Mouse (Mus musculus) right cerebral cortex, postnatal 4 days (tissue): ENCODE measurements at regions not wholly inside any gene's neighbourhood (a gene's known extent, or its start where the extent isn't known, plus 50 kb on each side); places are given as distances from the start of the nearest gene placed in this dataset.
A peak's percentile ranks its signal among the peaks of the same experiment; 100 is the strongest.

Experiments used
- DNase-seq: peaks from one replicate; pipeline ENCODE4 v3.0.0-alpha.2; 2022

DNA sequence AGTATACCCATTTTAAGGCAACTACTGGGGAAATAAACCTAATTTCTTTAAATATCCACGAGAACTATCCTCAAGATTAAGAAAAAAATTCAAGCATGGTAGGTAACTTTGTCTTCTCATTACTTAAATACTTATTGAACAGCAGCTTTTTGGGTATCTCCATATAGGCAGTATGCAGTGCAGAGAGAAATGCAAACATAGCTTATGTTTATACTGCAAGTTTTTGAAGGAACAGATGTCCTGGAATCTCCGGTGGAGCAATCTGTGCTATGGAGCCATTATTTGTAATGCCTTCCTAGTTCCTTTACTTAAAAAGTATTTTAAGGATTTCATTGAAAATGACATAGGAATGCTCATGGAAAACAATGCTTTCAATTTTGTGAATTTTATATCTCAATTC is 91.7 kb upstream of the Adgrb3 start:
- DNase-seq: no peak

DNA sequence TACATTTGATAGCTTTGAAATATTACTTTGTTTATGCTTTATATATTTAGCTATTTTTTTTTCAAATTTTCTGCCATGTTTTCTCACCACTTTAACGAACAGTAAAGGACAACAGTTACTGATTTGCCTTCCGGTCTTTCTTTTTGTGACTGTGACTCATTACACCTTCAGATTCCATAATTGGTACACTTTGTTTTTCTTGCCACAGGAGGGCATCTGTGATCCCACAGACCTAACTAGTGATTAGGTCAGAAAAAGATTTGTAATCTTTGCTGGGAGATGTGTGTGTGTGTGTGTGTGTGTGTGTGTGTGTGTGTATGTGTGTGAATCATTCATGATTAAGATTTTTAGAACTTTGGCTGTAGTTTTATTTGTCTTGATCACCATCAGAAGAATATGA is 64.7 kb upstream of the Adgrb3 start:
- DNase-seq: no peak

DNA sequence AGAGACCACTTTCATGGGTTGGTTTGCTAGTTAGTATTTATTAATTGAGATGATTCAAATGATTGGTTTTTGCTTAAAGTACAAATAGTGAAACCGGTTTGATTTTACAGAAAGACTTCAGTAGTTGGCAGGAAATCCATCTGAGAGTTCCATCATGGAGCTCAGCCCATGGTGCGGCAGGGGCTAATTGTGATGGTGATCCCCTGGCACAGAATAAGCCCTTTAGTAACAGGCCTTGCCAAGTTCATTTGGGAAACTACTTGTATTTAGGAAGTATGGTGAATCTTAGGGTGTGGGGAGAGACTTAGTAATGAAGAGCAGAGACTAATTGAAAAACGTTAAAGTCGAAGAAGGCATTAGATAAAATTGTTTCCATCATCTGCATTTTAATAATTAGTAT is 63.5 kb upstream of the Adgrb3 start:
- no peak for DNase-seq

DNA sequence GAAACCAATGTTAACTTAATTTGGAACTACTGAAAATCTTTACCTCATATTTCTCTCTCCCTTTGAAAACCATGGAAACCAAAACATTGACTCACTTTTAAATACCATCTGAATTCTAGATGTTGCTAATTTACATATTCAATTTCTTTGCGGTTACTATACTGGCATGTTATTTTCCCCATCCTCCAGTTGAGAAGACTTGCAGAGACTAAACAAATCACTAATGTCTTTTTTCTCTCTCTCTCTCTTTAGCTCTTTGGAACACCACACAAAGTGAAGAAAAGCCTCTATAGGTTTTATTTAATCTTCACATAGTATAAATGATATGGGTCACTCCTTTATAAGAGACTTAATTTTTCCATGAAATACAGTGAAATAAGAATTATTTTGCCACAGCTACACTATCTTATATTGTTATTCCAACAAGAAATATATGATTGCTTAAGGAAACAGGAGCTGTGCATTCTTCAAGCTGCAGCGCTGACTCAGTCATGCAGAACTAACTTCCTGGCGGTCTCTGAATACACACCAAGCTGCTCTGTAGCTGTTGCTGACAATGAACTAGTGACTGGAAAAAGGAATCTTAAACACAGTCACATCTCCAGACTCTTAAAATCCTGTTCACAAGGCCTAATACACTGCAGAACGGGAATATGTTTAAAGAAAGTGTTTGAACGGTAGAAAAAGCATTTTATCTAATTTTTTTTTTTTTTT is 62.7 kb upstream of the Adgrb3 start:
- DNase-seq: peak; percentile 17

DNA sequence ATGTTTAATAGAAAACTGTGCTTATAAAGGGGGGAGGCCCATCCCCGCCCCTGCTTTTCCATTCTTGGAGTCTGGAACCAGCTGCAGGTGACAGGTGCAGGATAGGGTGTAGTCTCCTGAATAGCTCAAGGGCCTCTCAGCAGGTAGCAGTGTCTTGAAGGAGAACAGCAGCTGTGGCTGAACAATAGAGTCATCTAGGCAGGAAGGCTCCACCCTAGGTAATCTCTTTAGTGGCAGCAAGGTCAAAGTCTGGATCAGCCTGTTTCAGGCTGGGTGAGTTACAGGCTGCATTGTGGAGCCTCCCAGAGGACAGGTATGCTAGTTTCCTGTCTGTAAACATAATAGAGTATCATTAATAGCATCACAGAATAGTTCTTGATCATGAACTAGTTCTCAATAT is 58.5 kb upstream of the Adgrb3 start:
- no peak for DNase-seq

DNA sequence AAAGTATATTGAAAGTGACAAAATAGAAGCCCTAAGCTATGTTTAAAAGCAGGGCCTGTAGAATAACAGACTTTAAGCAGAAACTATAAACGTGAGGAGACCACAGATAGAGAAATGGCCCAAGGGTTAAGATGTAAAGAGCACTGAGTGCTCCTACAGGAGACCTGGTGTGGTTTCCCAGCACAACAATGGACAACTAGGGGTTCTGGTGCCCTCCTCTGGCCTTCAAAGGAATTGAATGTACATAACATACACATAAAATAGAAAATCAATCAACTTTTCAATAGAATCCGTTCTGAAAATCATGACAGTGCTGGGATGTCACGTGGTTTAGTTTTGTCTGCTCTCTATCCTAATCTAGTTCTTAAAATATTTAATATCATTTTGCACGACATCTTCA is 55.5 kb upstream of the Adgrb3 start:
- DNase-seq: no peak
